Mouse (Mus musculus): Measurements from ENCODE around the gene Hist1h1e. TPM values are rescaled to one million over a fixed set of nuclear protein-coding genes. Genes with fewer than 3 reads are reported as not detected.
"Not testable (repeated sequence)": the region's sequence is repeated elsewhere in the genome, so short reads cannot be mapped to it uniquely, and the experiment has no call there.

Hist1h1e gene
- polyA plus RNA-seq, 1 experiment: 54.3 TPM

GRCm38 (mm10) chr13:23577835-23578234 lies 44.5 kb downstream of the Hist1h1e start:
- Histone ChIP-seq H3K4me3 (replicated peaks; ENCODE audit: control insufficient read depth, low read depth, low read length) (no peak overlapping the region), H3K4me1 (ENCODE audit: control insufficient read depth, insufficient read depth, low read length) (no peaks in the 10 kb centered on the region; the same call in 1 of the 2 replicates), H3K27ac (ENCODE audit: control insufficient read depth, insufficient read depth, low read depth, low read length, poor library complexity) (no peak overlapping the region)
- WGBS: 83% methylated on average over 1 of the region's 1 CpGs
- TF ChIP-seq POLR2A (IDR thresholded peaks at IDR 0.05; ENCODE audit: borderline replicate concordance, control insufficient read depth, low read depth, low read length): no peak
- no peak for TF ChIP-seq CTCF (IDR thresholded peaks at IDR 0.05; ENCODE audit: control insufficient read depth, insufficient read depth, low read length)

- no peak overlapping the region for H3K4me3 ChIP-seq (replicated peaks; ENCODE audit: control insufficient read depth, low read depth, low read length)
- TF ChIP-seq CTCF (IDR thresholded peaks at IDR 0.05; ENCODE audit: control insufficient read depth, insufficient read depth, low read length) (no peak), POLR2A (IDR thresholded peaks at IDR 0.05; ENCODE audit: borderline replicate concordance, control insufficient read depth, low read depth, low read length) (no peak)
- H3K4me1 ChIP-seq (ENCODE audit: control insufficient read depth, insufficient read depth, low read length): no peaks in the 10 kb centered on the region; the same call in 1 of the 2 replicates
- peak overlapping the region; percentile 81; the same call in 1 of the 2 replicates for H3K27ac ChIP-seq (ENCODE audit: control insufficient read depth, insufficient read depth, low read depth, low read length, poor library complexity)
- 47% methylated on average over 6 of the region's 6 CpGs for WGBS
Measured at GRCm38 (mm10) chr13:23576906-23577639, 45.3 kb downstream of the Hist1h1e start.

DNA sequence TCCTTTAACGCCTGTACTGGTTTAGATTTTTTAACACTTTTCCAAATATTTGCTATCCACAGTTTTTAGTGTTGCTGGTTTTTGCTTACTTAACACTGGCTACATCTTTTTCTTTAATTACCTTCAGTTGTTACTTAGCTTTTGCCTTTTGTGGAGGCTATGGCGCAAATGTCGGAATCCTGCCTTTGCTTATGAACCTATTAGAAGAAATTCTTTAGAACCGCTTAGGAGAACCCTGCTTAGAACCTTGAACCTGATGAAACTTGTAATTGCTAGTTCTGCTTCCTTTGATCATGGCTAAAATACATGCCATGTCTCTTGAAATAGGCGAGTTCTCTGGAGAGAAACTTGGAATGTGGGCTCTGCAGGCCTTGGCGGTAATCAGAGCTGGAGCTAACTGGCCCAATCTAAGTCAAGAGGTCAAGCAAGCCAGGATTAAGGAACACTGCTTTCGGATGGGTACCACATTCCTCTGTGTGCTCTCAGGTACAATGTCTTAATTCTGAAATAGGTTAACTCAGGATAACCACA lies 45.9 kb downstream of the Hist1h1e start:
- H3K27ac ChIP-seq (ENCODE audit: control insufficient read depth, insufficient read depth, low read depth, low read length, poor library complexity): peak overlapping the region; percentile 93
- H3K4me1 ChIP-seq (ENCODE audit: control insufficient read depth, insufficient read depth, low read length): no peaks in the 10 kb centered on the region; the same call in 1 of the 2 replicates
- 41% methylated on average over 7 of the region's 7 CpGs for WGBS
- peak overlapping the region; percentile 54 for H3K4me3 ChIP-seq (replicated peaks; ENCODE audit: control insufficient read depth, low read depth, low read length)
- no peak for TF ChIP-seq CTCF (IDR thresholded peaks at IDR 0.05; ENCODE audit: control insufficient read depth, insufficient read depth, low read length)
- no peak for TF ChIP-seq POLR2A (IDR thresholded peaks at IDR 0.05; ENCODE audit: borderline replicate concordance, control insufficient read depth, low read depth, low read length)

- Histone ChIP-seq H3K4me3 (replicated peaks; ENCODE audit: control insufficient read depth, low read depth, low read length) (peak overlapping the region; percentile 63), H3K27ac (ENCODE audit: control insufficient read depth, insufficient read depth, low read depth, low read length, poor library complexity) (peak overlapping the region; percentile 93)
- TF ChIP-seq POLR2A (IDR thresholded peaks at IDR 0.05; ENCODE audit: borderline replicate concordance, control insufficient read depth, low read depth, low read length): peak; percentile 93; the same call in 1 of the 2 replicates
- H3K4me1 ChIP-seq (ENCODE audit: control insufficient read depth, insufficient read depth, low read length): not testable (repeated sequence)
- 2% methylated on average over 16 of the region's 40 CpGs for WGBS
Measured at GRCm38 (mm10) chr13:23575864-23576313, 46.5 kb downstream of the Hist1h1e start.

- TF ChIP-seq POLR2A (IDR thresholded peaks at IDR 0.05; ENCODE audit: borderline replicate concordance, control insufficient read depth, low read depth, low read length) (no peak), CTCF (IDR thresholded peaks at IDR 0.05; ENCODE audit: control insufficient read depth, insufficient read depth, low read length) (no peak)
- peak within 1 kb of the TSS; percentile 95 for H3K27ac ChIP-seq (ENCODE audit: control insufficient read depth, insufficient read depth, low read depth, low read length, poor library complexity)
- H3K4me1 ChIP-seq (ENCODE audit: control insufficient read depth, insufficient read depth, low read length): no peaks in the 10 kb centered on the region; the same call in 1 of the 2 replicates
- peak within 1 kb of the TSS; percentile 63 for H3K4me3 ChIP-seq (replicated peaks; ENCODE audit: control insufficient read depth, low read depth, low read length)
- WGBS: under 1% methylated on average over 18 of the region's 18 CpGs
Measured at GRCm38 (mm10) chr13:23575271-23575851, 47.0 kb downstream of the Hist1h1e start, which contains the start of gene Hist1h3d. Gene Hist1h3d, plus strand, starts transcription at chr13:23575763.

DNA sequence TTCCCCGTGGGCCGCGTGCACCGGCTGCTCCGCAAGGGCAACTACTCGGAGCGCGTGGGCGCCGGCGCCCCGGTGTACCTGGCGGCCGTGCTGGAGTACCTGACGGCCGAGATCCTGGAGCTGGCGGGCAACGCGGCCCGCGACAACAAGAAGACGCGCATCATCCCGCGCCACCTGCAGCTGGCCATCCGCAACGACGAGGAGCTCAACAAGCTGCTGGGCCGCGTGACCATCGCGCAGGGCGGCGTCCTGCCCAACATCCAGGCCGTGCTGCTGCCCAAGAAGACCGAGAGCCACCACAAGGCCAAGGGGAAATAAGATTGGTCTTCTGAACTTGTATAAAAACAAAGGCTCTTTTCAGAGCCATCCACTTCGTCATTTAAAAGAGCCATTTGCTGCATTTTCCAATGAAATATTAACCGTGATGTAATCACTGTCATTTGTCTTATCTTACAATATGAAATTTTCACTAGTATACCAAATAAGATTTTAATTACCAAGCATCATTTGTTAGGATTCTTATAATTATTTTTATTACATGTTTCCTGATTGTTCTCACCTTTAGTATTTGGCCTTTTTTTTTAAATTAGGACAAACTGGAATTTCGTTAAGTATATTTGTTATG lies 47.7 kb downstream of the Hist1h1e start:
- WGBS: under 1% methylated on average over 15 of the region's 39 CpGs
- H3K4me3 ChIP-seq (replicated peaks; ENCODE audit: control insufficient read depth, low read depth, low read length): peak overlapping the region; percentile 45

GRCm38 (mm10) chr13:23573898-23574524 lies 48.3 kb downstream of the Hist1h1e start, which contains the start of the genes Hist1h2bf and Hist1h2ad:
Gene Hist1h2bf, minus strand, starts transcription at chr13:23574196.
Gene Hist1h2ad, plus strand, starts transcription at chr13:23574381.
- H3K4me1 ChIP-seq (ENCODE audit: control insufficient read depth, insufficient read depth, low read length): not testable (repeated sequence)
- Histone ChIP-seq H3K27ac (ENCODE audit: control insufficient read depth, insufficient read depth, low read depth, low read length, poor library complexity) (peak within 1 kb of the TSS; percentile 96), H3K4me3 (replicated peaks; ENCODE audit: control insufficient read depth, low read depth, low read length) (peak within 1 kb of the TSS; percentile 45)
- WGBS: under 1% methylated on average over 42 of the region's 42 CpGs
- peak; percentile 93; the same call in 1 of the 2 replicates for TF ChIP-seq POLR2A (IDR thresholded peaks at IDR 0.05; ENCODE audit: borderline replicate concordance, control insufficient read depth, low read depth, low read length)

More for the DNA sequence above, 47.7 kb downstream of the Hist1h1e start:
- peak overlapping the region; percentile 95 for H3K27ac ChIP-seq (ENCODE audit: control insufficient read depth, insufficient read depth, low read depth, low read length, poor library complexity)
- TF ChIP-seq POLR2A (IDR thresholded peaks at IDR 0.05; ENCODE audit: borderline replicate concordance, control insufficient read depth, low read depth, low read length): peak; percentile 86; the same call in 1 of the 2 replicates
- H3K4me1 ChIP-seq (ENCODE audit: control insufficient read depth, insufficient read depth, low read length): not testable (repeated sequence)

DNA sequence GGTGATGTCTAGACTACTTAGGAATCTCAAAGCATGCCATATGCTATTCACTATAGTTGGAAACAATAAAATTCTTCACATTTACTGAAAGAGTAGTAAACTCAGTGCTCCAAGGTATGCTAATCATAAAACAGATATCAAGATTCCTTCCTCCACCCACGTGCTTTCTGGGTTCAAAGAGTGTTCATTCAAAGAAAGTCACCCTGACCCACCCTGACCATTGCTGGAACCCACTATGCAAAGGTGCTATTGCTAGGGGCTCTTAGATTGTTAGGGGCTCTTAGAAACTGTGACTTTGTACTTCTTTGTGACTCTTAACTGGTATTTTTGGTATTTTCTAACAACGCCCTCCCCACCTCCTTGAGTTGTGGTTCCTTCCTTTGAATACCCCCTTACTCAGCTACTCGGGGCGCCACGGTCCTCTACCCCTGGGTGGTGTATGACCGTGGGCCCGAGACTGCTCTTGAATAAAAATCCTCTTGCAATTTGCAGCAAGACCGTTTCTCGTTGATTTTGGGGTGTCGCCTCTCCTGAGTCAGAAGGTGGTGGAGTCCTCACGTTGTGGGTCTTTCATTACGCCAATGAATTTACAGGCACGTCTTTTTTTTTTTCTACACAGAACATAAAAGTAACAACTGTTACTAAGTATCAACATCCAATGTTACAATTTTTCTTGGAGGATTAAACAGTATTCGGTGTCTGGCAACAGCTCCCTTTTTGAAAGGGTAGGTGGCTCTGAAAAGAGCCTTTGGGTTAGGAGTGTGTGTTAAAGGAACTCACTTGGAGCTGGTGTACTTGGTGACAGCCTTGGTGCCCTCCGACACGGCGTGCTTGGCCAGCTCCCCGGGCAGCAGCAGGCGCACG lies 49.1 kb downstream of the Hist1h1e start:
- 6% methylated on average over 20 of the region's 20 CpGs for WGBS
- peak overlapping the region; percentile 96 for H3K27ac ChIP-seq (ENCODE audit: control insufficient read depth, insufficient read depth, low read depth, low read length, poor library complexity)
- peak overlapping the region; percentile 41 for H3K4me3 ChIP-seq (replicated peaks; ENCODE audit: control insufficient read depth, low read depth, low read length)
- not testable (repeated sequence) for H3K4me1 ChIP-seq (ENCODE audit: control insufficient read depth, insufficient read depth, low read length)

All from bone marrow, adult 2 months (tissue).